12 mouse cellular contexts compared by ENCODE assay signal in the genomic region with DNA sequence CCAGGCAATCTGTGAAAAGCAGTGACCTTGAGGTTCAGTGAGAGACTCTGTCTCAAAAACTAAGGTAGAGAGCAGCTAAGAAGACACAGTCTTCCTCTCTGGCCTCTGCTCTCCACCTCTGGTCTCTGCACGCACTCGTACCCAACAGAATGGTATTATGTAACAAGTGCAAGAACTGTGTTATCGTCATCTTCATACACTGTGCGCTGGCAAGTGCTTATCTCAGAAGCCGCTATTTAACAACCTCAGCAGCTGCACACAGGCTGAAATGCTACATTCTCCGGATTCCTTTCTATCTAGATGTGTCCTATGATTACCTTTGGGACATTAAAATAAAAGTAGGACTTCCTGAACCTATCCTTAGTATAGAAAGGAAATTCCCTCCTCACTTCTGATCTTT. TPM values are rescaled to one million over a fixed set of nuclear protein-coding genes. Genes with fewer than 3 reads are reported as not detected.
A peak's percentile ranks its signal among the peaks of the same experiment; 100 is the strongest.
DNase-seq lines count a peak whose midpoint lies in the region; ATAC-seq and TF ChIP-seq lines count a peak whose summit lies in the region.
"Had no signal": no experiment of that assay in that cellular context is flagged by ENCODE, and none has a peak within 500 bp of the region (broad histone marks: within the 10 kb centered on the region; RNA-seq: fewer than 3 reads in every experiment).

No protein-coding gene starts in this region.

- 21% methylated on average over 6 of the region's 6 CpGs for WGBS in lung, postnatal 0 days

- DNase-seq in heart, adult 11 months = peak; percentile 98
- DNase-seq in heart, postnatal 4 days = no peak
- peak; percentile 58 for DNase-seq in MEL-GATA-1-ER (ENCODE audit: extremely low read depth, low read depth)
- DNase-seq in heart, postnatal 25 days (ENCODE audit: low spot score) = peak; percentile 56
- DNase-seq in lung, postnatal 0 days (ENCODE audit: low spot score) = peak; percentile 74
- no peak for DNase-seq in embryo, embryonic 11 days
- no peak for DNase-seq in T-cell, adult 2 months (ENCODE audit: low spot score)
- no peak for DNase-seq in cerebellum, adult 11 months
- DNase-seq: kidney, adult 18-20 months had no signal

- ATAC-seq in lung, postnatal 0 days = peak; percentile 83

- no peaks in the 10 kb centered on the region for H3K9me3 ChIP-seq in lung, postnatal 0 days (ENCODE audit: low read length)
- H3K9me3 ChIP-seq: forebrain, embryonic 12.5 days; heart, embryonic 15.5 days had no signal

- intact Hi-C loops in heart, postnatal 25 days (cut with DNase I) = loop anchor here (5.0 kb wide), 1 partner anchor 39 kb away; no protein-coding TSS in a partner anchor

- H3K4me1 ChIP-seq in lung, postnatal 0 days (ENCODE audit: insufficient read depth, low read depth, low read length) = no peaks in the 10 kb centered on the region
- H3K4me1 ChIP-seq: forebrain, embryonic 12.5 days had no signal

- no peaks in the 10 kb centered on the region for H3K36me3 ChIP-seq in lung, postnatal 0 days (ENCODE audit: insufficient read depth, low read length)
- H3K36me3 ChIP-seq: forebrain, embryonic 12.5 days; heart, embryonic 15.5 days had no signal

- TF ChIP-seq CTCF in lung, postnatal 0 days (IDR thresholded peaks at IDR 0.05) = no peak

- no peak overlapping the region for H3K27ac ChIP-seq in lung, postnatal 0 days (ENCODE audit: low read length)
- H3K27ac ChIP-seq: forebrain, embryonic 12.5 days; heart, embryonic 15.5 days had no signal

- peak; percentile 45; the same call in 1 of the 2 replicates for TF ChIP-seq EP300 in lung, postnatal 0 days (IDR thresholded peaks at IDR 0.05)

- no peak overlapping the region for H3K4me3 ChIP-seq in lung, postnatal 0 days (ENCODE audit: low read depth, low read length)
- H3K4me3 ChIP-seq: forebrain, embryonic 12.5 days; heart, embryonic 15.5 days had no signal

- no peak overlapping the region for H3K4me2 ChIP-seq in lung, postnatal 0 days (replicated peaks; ENCODE audit: low read depth, low read length)
- H3K4me2 ChIP-seq: forebrain, embryonic 12.5 days; heart, embryonic 15.5 days had no signal

- H3K9ac ChIP-seq in lung, postnatal 0 days (replicated peaks; ENCODE audit: low read depth) = no peak overlapping the region
- H3K9ac ChIP-seq: forebrain, embryonic 12.5 days; heart, embryonic 15.5 days had no signal

- no peaks in the 10 kb centered on the region for H3K27me3 ChIP-seq in lung, postnatal 0 days (replicated peaks; ENCODE audit: insufficient read depth, low read length)
- H3K27me3 ChIP-seq: forebrain, embryonic 12.5 days; heart, embryonic 15.5 days had no signal

RNA-seq across cellular contexts. Expression of gene Sh2d6, which starts 28.6 kb away (rescaled TPM):
- total RNA-seq in heart, postnatal 4 days (2021) = under 1 TPM in 1 of 2 experiments, not detected in 1; 0.20 TPM
- total RNA-seq in heart, postnatal 25 days (2021) = not detected
- polyA plus RNA-seq in lung, postnatal 0 days (2015; fragmentation: Nextera tagmentation; extraction: Ambion mirVana) = not detected in 2 replicates
- total RNA-seq: midbrain, postnatal 0 days had no signal
- polyA plus RNA-seq: heart, embryonic 15.5 days had no signal

RNA-seq across cellular contexts. Expression of gene Capg, which starts 51.3 kb away (rescaled TPM):
- total RNA-seq in heart, postnatal 4 days (2021) = 10 to 100 TPM; 11.5 to 12.9 TPM
- 1 to 10 TPM; 6.5 to 8.7 TPM for total RNA-seq in heart, postnatal 25 days (2021)
- polyA plus RNA-seq in lung, postnatal 0 days (2015; fragmentation: Nextera tagmentation; extraction: Ambion mirVana) = 136 and 148 TPM in 2 replicates

RNA-seq across cellular contexts. Expression of gene Mat2a, which starts 53.5 kb away (rescaled TPM):
- 100 to 1,000 TPM; 239 to 255 TPM for total RNA-seq in heart, postnatal 4 days (2021)
- total RNA-seq in heart, postnatal 25 days (2021) = 100 to 1,000 TPM; 106 to 141 TPM
- polyA plus RNA-seq in lung, postnatal 0 days (2015; fragmentation: Nextera tagmentation; extraction: Ambion mirVana) = 165 and 171 TPM in 2 replicates

Comparison
In these comparisons a context has a peak if more than half of its experiments do, and no peak if none do; other contexts are left out.
1. DNase-seq: peak in heart, adult 11 months (single experiment), MEL-GATA-1-ER (single experiment), heart, postnatal 25 days (single experiment) and lung, postnatal 0 days (single experiment); none in heart, postnatal 4 days (single experiment), embryo, embryonic 11 days (single experiment), T-cell, adult 2 months (single experiment) and cerebellum, adult 11 months (single experiment).